Mouse (Mus musculus) midbrain, embryonic 11.5 days (tissue): ENCODE data around the gene Rad51b. TPM values are rescaled to one million over a fixed set of nuclear protein-coding genes. Genes with fewer than 3 reads are reported as not detected.

Experiments used
- ATAC-seq: fragments of 200-750 bp; cut with Nextera tagmentation; 2 replicates; pipeline ENCODE4 v1.8.0; 2017; ENCODE audit warnings: moderate TSS enrichment, moderate library complexity; ENCODE audit not compliant: low FRiP score
- DNase-seq: peaks from one replicate; pipeline ENCODE4 v3.0.0; 2015; ENCODE audit warnings: low spot score; ENCODE audit errors: missing footprints
- H3K27ac ChIP-seq: fragments of 300-500 bp; sonication (generic); 2 replicates; pipeline ENCODE4 v1.5.1; 2014; ENCODE audit warnings: low read depth, low read length
- H3K27me3 ChIP-seq: fragments of 300-500 bp; sonication (generic); 2 replicates; pipeline ENCODE4 v1.6.1; 2014; ENCODE audit warnings: mild to moderate bottlenecking, low read length, moderate library complexity, mixed read lengths; ENCODE audit not compliant: control insufficient read depth, insufficient read depth
- H3K36me3 ChIP-seq: fragments of 300-500 bp; sonication (generic); 2 replicates; pipeline ENCODE4 v1.6.1; 2014; ENCODE audit warnings: mild to moderate bottlenecking, low read length, moderate library complexity, mixed read lengths; ENCODE audit not compliant: control insufficient read depth, insufficient read depth
- H3K4me1 ChIP-seq: fragments of 300-500 bp; sonication (generic); 2 replicates; pipeline ENCODE4 v1.6.1; 2014; ENCODE audit warnings: low read length; ENCODE audit not compliant: control insufficient read depth, insufficient read depth
- H3K4me2 ChIP-seq: fragments of 300-500 bp; sonication (generic); 2 replicates; pipeline ENCODE4 v1.6.1; 2014; ENCODE audit warnings: mild to moderate bottlenecking, moderate library complexity
- H3K4me3 ChIP-seq: fragments of 300-500 bp; sonication (generic); 2 replicates; pipeline ENCODE4 v1.5.1; 2014; ENCODE audit warnings: low read depth, low read length
- H3K9ac ChIP-seq: fragments of 300-500 bp; sonication (generic); 2 replicates; pipeline ENCODE4 v1.6.1; 2014; ENCODE audit warnings: low read length
- H3K9me3 ChIP-seq: fragments of 300-500 bp; sonication (generic); 2 replicates; pipeline ENCODE4 v1.6.1; 2016; ENCODE audit warnings: low read length; ENCODE audit not compliant: control insufficient read depth
- WGBS: fragments of 180-500 bp; shearing (Covaris S2); extraction: QIAGEN DNeasy Blood & Tissue Kit; methylation state at CpG from one replicate; pipeline ENCODE4 v1.1.7; 2014; 5-methylcytosine and 5-hydroxymethylcytosine counted together
- polyA plus RNA-seq: library from polyadenylated mRNA; unstranded; fragments of >200 nt; fragmentation: Nextera tagmentation; extraction: Ambion mirVana; gene quantifications from 2 replicates; pipeline ENCODE4 v1.2.1, GENCODE M21; 2014

Gene Rad51b
- polyA plus RNA-seq, 1 experiment from 2014 or later = 6.9 TPM

- no peaks in the 10 kb centered on the region for H3K36me3 ChIP-seq
- no peaks in the 10 kb centered on the region for H3K9me3 ChIP-seq
- ATAC-seq = no peak
- H3K27me3 ChIP-seq = no peaks in the 10 kb centered on the region
- H3K4me3 ChIP-seq = no peak overlapping the region
- WGBS = 93% methylated on average over 4 of the region's 4 CpGs
- no peak overlapping the region for H3K4me2 ChIP-seq
- DNase-seq = peak; percentile 51
- no peak overlapping the region for H3K9ac ChIP-seq
- no peak overlapping the region for H3K27ac ChIP-seq
- H3K4me1 ChIP-seq = no peaks in the 10 kb centered on the region
Measured at GRCm38 (mm10) chr12:79560893-79561292, 263.8 kb downstream of the Rad51b start.

- Histone ChIP-seq H3K9me3 (no peaks in the 10 kb centered on the region; the same call in 1 of the 2 replicates), H3K36me3 (no peaks in the 10 kb centered on the region), H3K27me3 (no peaks in the 10 kb centered on the region), H3K4me2 (no peak overlapping the region), H3K27ac (no peak overlapping the region), H3K9ac (no peak overlapping the region), H3K4me3 (no peak overlapping the region), H3K4me1 (no peaks in the 10 kb centered on the region)
- ATAC-seq (no peak), DNase-seq (peak; percentile 84)
- 58% methylated on average over 6 of the region's 6 CpGs for WGBS
Measured at GRCm38 (mm10) chr12:79574159-79575040, 277.3 kb downstream of the Rad51b start.

- DNase-seq (peak; percentile 79), ATAC-seq (no peak)
- Histone ChIP-seq H3K9me3 (no peaks in the 10 kb centered on the region; the same call in 1 of the 2 replicates), H3K27ac (no peak overlapping the region), H3K4me2 (no peak overlapping the region), H3K27me3 (no peaks in the 10 kb centered on the region), H3K36me3 (no peaks in the 10 kb centered on the region), H3K9ac (no peak overlapping the region), H3K4me1 (no peaks in the 10 kb centered on the region), H3K4me3 (no peak overlapping the region)
- 64% methylated on average over 7 of the region's 7 CpGs for WGBS
Measured at GRCm38 (mm10) chr12:79575041-79575541, 278.0 kb downstream of the Rad51b start.

- ATAC-seq = no peak
- 86% methylated on average over 2 of the region's 2 CpGs for WGBS
- Histone ChIP-seq H3K27me3 (no peaks in the 10 kb centered on the region), H3K4me1 (no peaks in the 10 kb centered on the region), H3K36me3 (no peaks in the 10 kb centered on the region), H3K4me2 (no peak overlapping the region), H3K9me3 (no peaks in the 10 kb centered on the region), H3K9ac (no peak overlapping the region), H3K4me3 (no peak overlapping the region), H3K27ac (no peak overlapping the region)
- no peak for DNase-seq
Measured at GRCm38 (mm10) chr12:79577525-79577924, 280.4 kb downstream of the Rad51b start.

GRCm38 (mm10) chr12:79579018-79579585 lies 282.0 kb downstream of the Rad51b start:
- Histone ChIP-seq H3K36me3 (no peaks in the 10 kb centered on the region), H3K9me3 (no peaks in the 10 kb centered on the region), H3K4me3 (no peak overlapping the region), H3K4me2 (no peak overlapping the region), H3K27ac (no peak overlapping the region), H3K9ac (no peak overlapping the region), H3K27me3 (no peaks in the 10 kb centered on the region), H3K4me1 (no peaks in the 10 kb centered on the region)
- no peak for ATAC-seq
- WGBS = 87% methylated on average over 6 of the region's 6 CpGs
- no peak for DNase-seq

GRCm38 (mm10) chr12:79579837-79580236 lies 282.8 kb downstream of the Rad51b start:
- Histone ChIP-seq H3K4me1 (no peaks in the 10 kb centered on the region), H3K36me3 (no peaks in the 10 kb centered on the region), H3K27me3 (no peaks in the 10 kb centered on the region), H3K9ac (no peak overlapping the region), H3K27ac (no peak overlapping the region), H3K9me3 (no peaks in the 10 kb centered on the region), H3K4me3 (no peak overlapping the region), H3K4me2 (no peak overlapping the region)
- WGBS = 90% methylated on average over 6 of the region's 6 CpGs
- peak; percentile 39 for DNase-seq
- ATAC-seq = no peak

- Histone ChIP-seq H3K4me2 (no peak overlapping the region), H3K36me3 (no peaks in the 10 kb centered on the region), H3K27me3 (no peaks in the 10 kb centered on the region), H3K27ac (no peak overlapping the region), H3K9me3 (no peaks in the 10 kb centered on the region), H3K4me1 (no peaks in the 10 kb centered on the region), H3K4me3 (no peak overlapping the region), H3K9ac (no peak overlapping the region)
- WGBS = 91% methylated on average over 6 of the region's 6 CpGs
- peak; percentile 77 for DNase-seq
- no peak for ATAC-seq
Measured at GRCm38 (mm10) chr12:79584556-79585307, 287.6 kb downstream of the Rad51b start.

- H3K27ac ChIP-seq = no peak overlapping the region
- ATAC-seq = no peak
- H3K4me2 ChIP-seq = no peak overlapping the region
- no peak overlapping the region for H3K4me3 ChIP-seq
- no peaks in the 10 kb centered on the region for H3K36me3 ChIP-seq
- H3K4me1 ChIP-seq = no peaks in the 10 kb centered on the region
- WGBS = 96% methylated on average over 2 of the region's 2 CpGs
- H3K27me3 ChIP-seq = no peaks in the 10 kb centered on the region
- H3K9ac ChIP-seq = no peak overlapping the region
- no peaks in the 10 kb centered on the region for H3K9me3 ChIP-seq
- DNase-seq = peak; percentile 4
Measured at GRCm38 (mm10) chr12:79585336-79585735, 288.3 kb downstream of the Rad51b start.
